Mouse (Mus musculus): Measurements from ENCODE around the gene Klhl18.

DNA sequence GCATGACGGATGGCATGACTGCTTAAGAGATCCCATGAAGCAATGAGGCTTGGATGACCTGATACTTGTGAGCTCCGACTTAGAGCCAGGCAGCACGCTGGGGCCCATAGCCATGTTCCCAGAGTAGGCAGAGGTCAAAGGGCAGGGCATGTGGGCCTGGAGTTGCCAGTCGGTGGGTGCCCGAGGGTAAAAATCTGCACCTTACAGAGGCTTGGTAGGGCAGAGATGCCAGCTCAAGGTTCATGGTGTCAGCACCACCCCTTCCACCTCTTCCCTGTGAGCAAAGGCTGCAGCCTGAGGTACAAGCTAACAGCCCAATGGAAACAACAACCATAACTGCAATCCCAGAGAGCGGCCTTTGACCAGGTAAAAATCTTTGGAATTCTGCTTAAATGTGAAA is 11.2 kb downstream of the Klhl18 start:
- TF ChIP-seq TBP (IDR thresholded peaks at IDR 0.05; ENCODE audit: low read depth, low read length): no peak
- TF ChIP-seq POLR2A (IDR thresholded peaks at IDR 0.05; ENCODE audit: control insufficient read depth in 1 of 2, insufficient read depth in 1 of 2, low read depth in 1 of 2, low read length in 2 of 2, poor library complexity in 1 of 2): no peak
- no peak for TF ChIP-seq CTCF (IDR thresholded peaks at IDR 0.05 in 2 of 3, conservative IDR thresholded peaks at IDR 0.05 in 1 of 3; ENCODE audit: control insufficient read depth in 1 of 3, insufficient read depth in 1 of 3, low read depth in 2 of 3, low read length in 3 of 3, poor library complexity in 1 of 3, severe bottlenecking in 1 of 3)
- TF ChIP-seq HCFC1 (IDR thresholded peaks at IDR 0.05; ENCODE audit: low read depth, low read length): no peak
- TF ChIP-seq CHD1 (IDR thresholded peaks at IDR 0.05; ENCODE audit: low read depth, low read length): no peak
- TF ChIP-seq ELF1 (IDR thresholded peaks at IDR 0.05; ENCODE audit: low read depth, low read length): no peak
- TF ChIP-seq RCOR1 (IDR thresholded peaks at IDR 0.05; ENCODE audit: low read depth, low read length): no peak
- no peak for TF ChIP-seq MEF2A (IDR thresholded peaks at IDR 0.05; ENCODE audit: extremely low read depth, insufficient replicate concordance, low read depth, low read length, poor library complexity, severe bottlenecking)
- no peak for TF ChIP-seq MYC (IDR thresholded peaks at IDR 0.05; ENCODE audit: low read depth, low read length)
- TF ChIP-seq CHD2 (IDR thresholded peaks at IDR 0.05; ENCODE audit: low read length): no peak
- no peak for TF ChIP-seq SIN3A (IDR thresholded peaks at IDR 0.05; ENCODE audit: low read length)
- TF ChIP-seq ETS1 (IDR thresholded peaks at IDR 0.05; ENCODE audit: low read depth, low read length): no peak
- no peak for TF ChIP-seq ZC3H11A (IDR thresholded peaks at IDR 0.05; ENCODE audit: low read depth, low read length)

Data from MEL (cell line).